Mouse (Mus musculus): ENCODE measurements around the gene Zbtb44. TPM values are rescaled to one million over a fixed set of nuclear protein-coding genes. Genes with fewer than 3 reads are reported as not detected.

Gene Zbtb44
- polyA plus RNA-seq, 1 experiment from 2014 or later: 5.7 TPM

- Histone ChIP-seq H3K4me3 (ENCODE audit: low read depth, low read length) (no peak overlapping the region), H3K36me3 (ENCODE audit: control insufficient read depth, insufficient read depth, low read length) (no peaks in the 10 kb centered on the region), H3K27ac (ENCODE audit: low read depth, low read length) (no peak overlapping the region), H3K4me1 (ENCODE audit: control insufficient read depth, insufficient read depth, low read length) (no peaks in the 10 kb centered on the region), H3K27me3 (ENCODE audit: control insufficient read depth, insufficient read depth, low read length) (no peaks in the 10 kb centered on the region), H3K9ac (ENCODE audit: low read length) (no peak overlapping the region), H3K9me3 (ENCODE audit: control insufficient read depth, low read length) (no peaks in the 10 kb centered on the region), H3K4me2 (no peak overlapping the region)
- DNase-seq (ENCODE audit: low spot score, missing footprints) (no peak), ATAC-seq (ENCODE audit: low FRiP score) (no peak)
- WGBS: 92% methylated on average over 11 of the region's 11 CpGs
These were observed 86.6 kb downstream of the Zbtb44 start for GRCm38 (mm10) chr9:31117088-31117487.

DNA sequence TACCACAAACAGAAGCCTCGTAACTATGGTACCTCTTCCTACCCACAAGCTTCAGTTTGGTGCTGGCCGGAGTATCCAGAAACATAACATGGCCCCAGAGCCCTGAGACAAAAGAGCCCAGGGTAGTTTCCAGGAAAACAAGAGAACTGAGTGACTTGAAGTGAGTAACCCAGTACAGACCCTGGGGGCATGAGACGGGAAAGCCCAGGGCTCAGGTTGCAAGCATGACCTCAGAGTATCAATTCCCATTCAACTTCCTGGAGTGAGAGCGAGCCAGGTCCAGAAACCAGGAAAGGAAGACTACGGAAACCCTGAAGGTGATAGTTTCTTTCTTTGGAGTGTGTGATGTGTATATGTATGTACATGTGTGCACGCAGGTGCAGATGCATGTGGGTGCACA is 87.0 kb downstream of the Zbtb44 start:
- Histone ChIP-seq H3K9ac (ENCODE audit: low read length) (no peak overlapping the region), H3K27ac (ENCODE audit: low read depth, low read length) (no peak overlapping the region), H3K36me3 (ENCODE audit: control insufficient read depth, insufficient read depth, low read length) (no peaks in the 10 kb centered on the region), H3K9me3 (ENCODE audit: control insufficient read depth, low read length) (no peaks in the 10 kb centered on the region), H3K27me3 (ENCODE audit: control insufficient read depth, insufficient read depth, low read length) (no peaks in the 10 kb centered on the region), H3K4me3 (ENCODE audit: low read depth, low read length) (no peak overlapping the region), H3K4me2 (no peak overlapping the region), H3K4me1 (ENCODE audit: control insufficient read depth, insufficient read depth, low read length) (no peaks in the 10 kb centered on the region)
- ATAC-seq (ENCODE audit: low FRiP score): no peak
- WGBS: 90% methylated on average over 6 of the region's 6 CpGs
- DNase-seq (ENCODE audit: low spot score, missing footprints): no peak

GRCm38 (mm10) chr9:31118520-31119298 is 88.3 kb downstream of the Zbtb44 start:
- ATAC-seq (ENCODE audit: low FRiP score) (no peak), DNase-seq (ENCODE audit: low spot score, missing footprints) (no peak)
- Histone ChIP-seq H3K4me3 (ENCODE audit: low read depth, low read length) (no peak overlapping the region), H3K36me3 (ENCODE audit: control insufficient read depth, insufficient read depth, low read length) (no peaks in the 10 kb centered on the region), H3K4me1 (ENCODE audit: control insufficient read depth, insufficient read depth, low read length) (no peaks in the 10 kb centered on the region), H3K27ac (ENCODE audit: low read depth, low read length) (no peak overlapping the region), H3K9me3 (ENCODE audit: control insufficient read depth, low read length) (no peaks in the 10 kb centered on the region), H3K27me3 (ENCODE audit: control insufficient read depth, insufficient read depth, low read length) (no peaks in the 10 kb centered on the region), H3K9ac (ENCODE audit: low read length) (no peak overlapping the region), H3K4me2 (no peak overlapping the region)
- WGBS: 41% methylated on average over 11 of the region's 11 CpGs

DNA sequence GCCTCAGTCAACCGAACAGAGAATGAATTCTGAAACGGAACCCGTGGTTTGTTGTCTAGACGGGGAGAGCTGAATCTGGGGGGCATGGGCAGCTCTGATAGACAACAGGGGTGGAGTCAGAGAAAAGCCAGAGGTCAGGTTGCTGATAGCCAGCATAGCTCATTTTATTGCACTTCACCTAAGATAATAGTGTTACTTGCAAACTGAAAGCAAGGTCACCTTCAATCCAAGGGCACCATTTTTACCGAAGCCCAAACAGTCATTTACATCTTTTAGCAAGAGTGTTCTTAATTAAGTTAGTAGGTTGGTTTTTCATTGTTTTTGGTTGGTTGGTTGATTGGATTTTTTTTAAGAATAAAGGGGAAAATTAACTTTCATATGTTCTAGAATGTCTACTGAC is 89.0 kb downstream of the Zbtb44 start:
- no peaks in the 10 kb centered on the region for H3K36me3 ChIP-seq (ENCODE audit: control insufficient read depth, insufficient read depth, low read length)
- WGBS: 83% methylated on average over 5 of the region's 5 CpGs
- ATAC-seq (ENCODE audit: low FRiP score) (no peak), DNase-seq (ENCODE audit: low spot score, missing footprints) (no peak)
- H3K4me3 ChIP-seq (ENCODE audit: low read depth, low read length): no peak overlapping the region
- no peaks in the 10 kb centered on the region for H3K9me3 ChIP-seq (ENCODE audit: control insufficient read depth, low read length)
- no peak overlapping the region for H3K4me2 ChIP-seq
- H3K9ac ChIP-seq (ENCODE audit: low read length): no peak overlapping the region
- H3K4me1 ChIP-seq (ENCODE audit: control insufficient read depth, insufficient read depth, low read length): no peaks in the 10 kb centered on the region
- H3K27me3 ChIP-seq (ENCODE audit: control insufficient read depth, insufficient read depth, low read length): no peaks in the 10 kb centered on the region
- H3K27ac ChIP-seq (ENCODE audit: low read depth, low read length): no peak overlapping the region

GRCm38 (mm10) chr9:31119882-31120532 is 89.6 kb downstream of the Zbtb44 start:
- no peaks in the 10 kb centered on the region for H3K4me1 ChIP-seq (ENCODE audit: control insufficient read depth, insufficient read depth, low read length)
- DNase-seq (ENCODE audit: low spot score, missing footprints): no peak

DNA sequence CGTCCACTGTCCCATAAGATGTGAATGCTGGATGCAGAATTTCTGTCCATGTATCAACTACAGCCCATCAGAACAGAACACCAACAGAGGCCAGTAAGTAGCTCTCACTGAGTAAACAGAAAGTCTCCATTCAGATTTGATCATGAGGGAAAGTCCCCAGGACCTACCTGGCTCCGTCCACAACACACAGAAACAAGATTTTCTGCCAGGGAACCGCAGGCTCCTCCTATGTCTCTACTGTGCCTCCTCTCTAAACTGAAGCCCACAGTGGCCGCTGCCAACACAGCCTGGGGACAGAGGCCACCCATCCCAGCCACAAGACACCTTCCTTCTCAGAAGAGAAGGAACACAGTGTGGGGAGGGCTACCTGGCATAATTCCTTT is 90.1 kb downstream of the Zbtb44 start:
- no peaks in the 10 kb centered on the region for H3K36me3 ChIP-seq (ENCODE audit: control insufficient read depth, insufficient read depth, low read length)
- no peaks in the 10 kb centered on the region for H3K27me3 ChIP-seq (ENCODE audit: control insufficient read depth, insufficient read depth, low read length)
- no peaks in the 10 kb centered on the region for H3K4me1 ChIP-seq (ENCODE audit: control insufficient read depth, insufficient read depth, low read length)
- DNase-seq (ENCODE audit: low spot score, missing footprints) (no peak), ATAC-seq (ENCODE audit: low FRiP score) (no peak)
- no peak overlapping the region for H3K4me2 ChIP-seq
- H3K4me3 ChIP-seq (ENCODE audit: low read depth, low read length): no peak overlapping the region
- H3K9me3 ChIP-seq (ENCODE audit: control insufficient read depth, low read length): no peaks in the 10 kb centered on the region
- H3K9ac ChIP-seq (ENCODE audit: low read length): no peak overlapping the region
- H3K27ac ChIP-seq (ENCODE audit: low read depth, low read length): no peak overlapping the region
- WGBS: 68% methylated on average over 4 of the region's 4 CpGs

More at GRCm38 (mm10) chr9:31119882-31120532, 89.6 kb downstream of the Zbtb44 start:
- ATAC-seq (ENCODE audit: low FRiP score): no peak
- no peak overlapping the region for H3K4me3 ChIP-seq (ENCODE audit: low read depth, low read length)
- H3K27me3 ChIP-seq (ENCODE audit: control insufficient read depth, insufficient read depth, low read length): no peaks in the 10 kb centered on the region
- H3K9me3 ChIP-seq (ENCODE audit: control insufficient read depth, low read length): no peaks in the 10 kb centered on the region
- no peak overlapping the region for H3K9ac ChIP-seq (ENCODE audit: low read length)
- 59% methylated on average over 11 of the region's 11 CpGs for WGBS
- H3K4me2 ChIP-seq: no peak overlapping the region
- H3K36me3 ChIP-seq (ENCODE audit: control insufficient read depth, insufficient read depth, low read length): no peaks in the 10 kb centered on the region
- H3K27ac ChIP-seq (ENCODE audit: low read depth, low read length): no peak overlapping the region

DNA sequence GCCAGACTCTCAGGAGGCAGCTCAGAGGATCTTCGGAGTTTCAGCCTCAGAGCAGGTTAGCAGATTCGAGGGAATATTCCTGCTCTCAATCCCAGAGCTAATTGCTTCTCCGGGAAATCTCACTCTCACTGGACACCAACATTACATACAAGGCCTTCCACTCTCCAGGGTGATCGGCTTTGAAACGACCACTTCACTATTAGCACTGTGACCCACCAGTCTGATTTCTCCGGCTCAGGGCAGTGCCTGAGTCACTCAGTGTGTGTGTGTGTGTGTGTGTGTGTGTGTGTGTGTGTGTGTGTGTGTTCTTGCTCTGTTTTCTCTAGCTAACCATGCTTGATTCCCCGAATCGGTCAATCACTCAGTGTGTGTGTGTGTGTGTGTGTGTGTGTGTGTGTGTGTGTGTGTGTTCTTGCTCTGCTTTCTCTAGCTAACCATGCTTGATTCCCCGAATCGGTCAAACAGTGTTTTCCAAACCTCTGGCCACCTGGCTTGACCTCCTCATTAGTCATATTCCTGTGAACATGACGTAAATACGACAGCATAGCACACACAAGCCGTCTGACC is 92.1 kb downstream of the Zbtb44 start:
- Histone ChIP-seq H3K27me3 (ENCODE audit: control insufficient read depth, insufficient read depth, low read length) (no peaks in the 10 kb centered on the region), H3K9me3 (ENCODE audit: control insufficient read depth, low read length) (no peaks in the 10 kb centered on the region), H3K27ac (ENCODE audit: low read depth, low read length) (no peak overlapping the region), H3K4me3 (ENCODE audit: low read depth, low read length) (no peak overlapping the region), H3K36me3 (ENCODE audit: control insufficient read depth, insufficient read depth, low read length) (no peaks in the 10 kb centered on the region), H3K4me2 (no peak overlapping the region), H3K4me1 (ENCODE audit: control insufficient read depth, insufficient read depth, low read length) (no peaks in the 10 kb centered on the region), H3K9ac (ENCODE audit: low read length) (no peak overlapping the region)
- 76% methylated on average over 13 of the region's 13 CpGs for WGBS
- no peak for ATAC-seq (ENCODE audit: low FRiP score)
- DNase-seq (ENCODE audit: low spot score, missing footprints): no peak

Other genes starting within 250 kb of the Zbtb44 start
- 2.8 and 3.2 TPM in 2 replicates for gene Adamts15, start 108.2 kb upstream of the Zbtb44 start, polyA plus RNA-seq (2014; fragmentation: Nextera tagmentation; extraction: Ambion mirVana)
- gene Adamts8, start 88.1 kb upstream of the Zbtb44 start, polyA plus RNA-seq (2014; fragmentation: Nextera tagmentation; extraction: Ambion mirVana): 0.33 and 0.57 TPM in 2 replicates
- 0.54 and 0.60 TPM in 2 replicates for gene St14, start 101.2 kb downstream of the Zbtb44 start, polyA plus RNA-seq (2014; fragmentation: Nextera tagmentation; extraction: Ambion mirVana)
- gene Aplp2, start 181.2 kb downstream of the Zbtb44 start, polyA plus RNA-seq (2014; fragmentation: Nextera tagmentation; extraction: Ambion mirVana): 233 and 256 TPM in 2 replicates
- 6.8 and 7.9 TPM in 2 replicates for gene Prdm10, start 249.9 kb downstream of the Zbtb44 start, polyA plus RNA-seq (2014; fragmentation: Nextera tagmentation; extraction: Ambion mirVana)